Mouse (Mus musculus) stomach, embryonic 15.5 days (tissue): ENCODE measurements around the gene Cdh18. TPM values are rescaled to one million over a fixed set of nuclear protein-coding genes. Genes with fewer than 3 reads are reported as not detected.
"Not testable (repeated sequence)": the region's sequence is repeated elsewhere in the genome, so short reads cannot be mapped to it uniquely, and the experiment has no call there.

ENCODE experiments used
- ATAC-seq: fragments of 200-750 bp; cut with Nextera tagmentation; 2 replicates; pipeline ENCODE4 v1.8.0; 2017; ENCODE audit warnings: low read depth, moderate number of reproducible peaks, moderate TSS enrichment; ENCODE audit not compliant: insufficient read depth, low FRiP score
- H3K27ac ChIP-seq: fragments of 300-500 bp; sonication (generic); 2 replicates; pipeline ENCODE4 v1.5.1; 2015; ENCODE audit warnings: mild to moderate bottlenecking, inconsistent platforms
- H3K27me3 ChIP-seq: fragments of 300-500 bp; sonication (generic); replicated peaks from 2 replicates; pipeline ENCODE4 v1.6.1; 2015; ENCODE audit warnings: inconsistent platforms
- H3K36me3 ChIP-seq: fragments of 300-500 bp; sonication (generic); 2 replicates; pipeline ENCODE4 v1.6.1; 2015; ENCODE audit warnings: inconsistent platforms
- H3K4me1 ChIP-seq: fragments of 300-500 bp; sonication (generic); 2 replicates; pipeline ENCODE4 v1.6.1; 2015; ENCODE audit warnings: inconsistent platforms
- H3K4me2 ChIP-seq: fragments of 300-500 bp; sonication (generic); 2 replicates; pipeline ENCODE4 v1.6.1; 2015; ENCODE audit warnings: mild to moderate bottlenecking, inconsistent platforms
- H3K4me3 ChIP-seq: fragments of 300-500 bp; sonication (generic); replicated peaks from 2 replicates; pipeline ENCODE4 v1.5.1; 2015; ENCODE audit warnings: inconsistent platforms
- H3K9ac ChIP-seq: fragments of 300-500 bp; sonication (generic); 2 replicates; pipeline ENCODE4 v1.6.1; 2015; ENCODE audit warnings: inconsistent platforms
- H3K9me3 ChIP-seq: fragments of 300-500 bp; sonication (generic); 2 replicates; pipeline ENCODE4 v1.6.1; 2016; ENCODE audit warnings: inconsistent platforms
- WGBS: fragments of 180-500 bp; shearing (Covaris S2); methylation state at CpG from one replicate; pipeline ENCODE4 v1.1.7; 2015; 5-methylcytosine and 5-hydroxymethylcytosine counted together
- polyA plus RNA-seq: library from polyadenylated mRNA; unstranded; fragments of >200 nt; fragmentation: Nextera tagmentation; extraction: Ambion mirVana; gene quantifications from 2 replicates; pipeline ENCODE4 v1.2.1, GENCODE M21; 2015

The Cdh18 gene
- polyA plus RNA-seq: 1.8 and 2.1 TPM in 2 replicates

DNA sequence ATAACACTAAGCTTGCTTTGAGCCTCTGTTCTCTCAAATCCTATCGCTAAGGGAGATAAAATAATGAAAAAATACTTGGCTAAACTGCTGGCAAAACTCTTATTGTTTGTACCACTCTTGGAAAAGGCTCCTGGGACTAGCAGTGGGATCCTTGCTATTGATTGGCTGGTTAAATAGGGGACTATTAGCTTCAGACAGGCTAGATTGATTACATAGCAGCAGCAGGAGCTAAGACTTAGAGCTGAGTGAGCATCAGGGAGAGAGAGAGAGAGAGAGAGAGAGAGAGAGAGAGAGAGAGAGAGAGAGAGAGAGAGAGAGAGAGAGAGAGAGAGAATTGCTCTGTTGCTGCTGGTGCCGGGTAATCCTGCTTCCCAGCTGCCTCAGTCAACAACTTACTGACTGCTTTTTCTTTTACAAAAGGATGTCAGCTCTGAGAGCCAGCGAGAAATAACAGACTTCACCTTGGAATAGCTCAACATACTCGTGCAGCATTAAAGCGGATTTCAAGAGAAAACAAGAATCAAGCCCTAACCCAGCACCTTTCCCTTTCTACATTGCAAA is at the start of gene Cdh18:
TSS of gene Cdh18 (plus strand) at position 312 of the 561 bp plus-strand sequence.
- no peaks in the 10 kb centered on the region for H3K27me3 ChIP-seq
- H3K4me1 ChIP-seq: 0 out of 2 replicates have a peak, but pooled peaks cover 3% of the 10 kb centered on the region
- H3K36me3 ChIP-seq: no peaks in the 10 kb centered on the region
- H3K4me2 ChIP-seq: peak within 1 kb of the TSS; percentile 10; the same call in 1 of the 2 replicates
- WGBS: 41% methylated on average over 5 of the region's 5 CpGs
- H3K27ac ChIP-seq: no peak within 1 kb of the TSS
- no peaks in the 10 kb centered on the region for H3K9me3 ChIP-seq
- H3K4me3 ChIP-seq: no peak within 1 kb of the TSS
- no peak within 1 kb of the TSS for H3K9ac ChIP-seq
- ATAC-seq: no peak

DNA sequence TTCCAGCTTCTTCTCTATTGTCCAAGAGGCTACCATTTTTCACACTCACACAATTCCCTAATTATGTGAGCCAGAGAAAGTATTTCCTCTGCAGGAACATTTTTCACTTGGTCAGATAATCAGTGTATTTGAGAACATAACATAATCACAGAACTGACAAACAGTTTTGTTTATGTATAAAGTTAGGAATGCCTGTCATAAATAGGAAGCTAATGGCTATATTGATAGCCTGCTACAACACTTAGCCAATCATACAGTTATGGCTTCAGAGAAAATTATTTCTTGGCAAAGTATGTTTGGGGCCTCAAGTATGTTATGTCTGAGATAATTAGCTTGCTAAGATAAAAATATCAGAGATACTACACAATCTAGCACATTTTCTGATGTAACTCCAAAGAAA is 37.6 kb upstream of the Cdh18 start:
- Histone ChIP-seq H3K4me1 (no peaks in the 10 kb centered on the region), H3K9ac (no peak overlapping the region), H3K4me2 (no peak overlapping the region), H3K27me3 (no peaks in the 10 kb centered on the region), H3K9me3 (no peaks in the 10 kb centered on the region), H3K4me3 (no peak overlapping the region), H3K36me3 (no peaks in the 10 kb centered on the region), H3K27ac (no peak overlapping the region)
- ATAC-seq: no peak

DNA sequence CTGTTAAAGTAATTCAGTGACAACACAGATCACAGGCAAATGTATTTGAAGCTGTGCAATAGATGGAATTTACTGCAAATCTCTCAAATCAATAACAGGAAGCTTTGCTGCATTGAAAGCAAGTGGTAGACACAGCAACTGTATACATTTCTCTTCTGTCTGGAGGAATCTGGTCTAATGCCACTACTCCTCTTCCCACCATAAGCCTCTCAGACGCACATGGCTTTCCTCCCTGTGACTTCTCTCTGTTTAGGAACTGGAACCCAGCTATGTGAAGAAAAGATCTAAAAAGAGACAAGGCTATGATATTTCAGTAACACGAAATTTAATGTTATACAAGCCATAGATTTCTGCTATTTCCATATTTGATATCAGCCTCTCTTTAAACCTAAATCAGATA is 13.0 kb upstream of the Cdh18 start:
- no peak overlapping the region for H3K9ac ChIP-seq
- ATAC-seq: no peak
- WGBS: 60% methylated on average over 2 of the region's 2 CpGs
- no peaks in the 10 kb centered on the region for H3K36me3 ChIP-seq
- no peak overlapping the region for H3K4me3 ChIP-seq
- H3K4me2 ChIP-seq: no peak overlapping the region
- H3K4me1 ChIP-seq: no peaks in the 10 kb centered on the region
- no peaks in the 10 kb centered on the region for H3K27me3 ChIP-seq
- no peak overlapping the region for H3K27ac ChIP-seq
- no peaks in the 10 kb centered on the region for H3K9me3 ChIP-seq

DNA sequence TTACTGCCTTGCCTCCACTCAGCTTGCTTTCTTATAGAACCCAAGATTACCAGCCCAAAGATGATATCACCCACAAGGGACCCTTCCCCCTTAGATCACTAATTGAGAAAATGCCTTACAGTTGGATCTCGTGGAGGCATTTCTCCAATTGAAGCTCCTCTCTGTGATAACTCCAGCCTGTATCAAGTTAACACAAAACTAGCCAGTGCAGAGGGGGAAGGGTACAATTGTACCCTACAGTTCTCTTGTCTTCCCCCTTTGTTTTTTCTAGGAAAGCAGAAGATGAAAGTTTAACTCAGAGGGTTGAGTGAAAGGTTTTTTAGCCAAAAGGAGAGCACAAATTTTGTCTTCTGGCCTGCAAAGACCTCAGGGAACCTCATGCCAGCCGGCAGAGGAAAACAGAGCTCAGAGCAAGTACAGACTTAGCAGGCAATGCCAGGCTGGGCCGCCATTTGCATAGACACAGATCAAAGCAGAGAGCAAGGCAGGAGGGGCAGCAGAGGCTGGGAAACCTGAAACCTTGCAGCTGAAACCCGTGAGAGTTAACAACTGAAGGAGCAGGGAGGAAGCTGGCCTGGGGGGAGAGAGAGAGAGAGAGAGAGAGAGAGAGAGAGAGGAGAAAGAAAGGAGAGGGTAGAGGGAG is 29.3 kb downstream of the Cdh18 start:
- no peak overlapping the region for H3K4me3 ChIP-seq
- no peaks in the 10 kb centered on the region for H3K36me3 ChIP-seq
- no peak overlapping the region for H3K9ac ChIP-seq
- H3K4me1 ChIP-seq: no peaks in the 10 kb centered on the region
- H3K27me3 ChIP-seq: no peaks in the 10 kb centered on the region
- ATAC-seq: no peak
- H3K4me2 ChIP-seq: no peak overlapping the region
- H3K9me3 ChIP-seq: no peaks in the 10 kb centered on the region
- H3K27ac ChIP-seq: no peak overlapping the region
- 21% methylated on average over 4 of the region's 4 CpGs for WGBS

DNA sequence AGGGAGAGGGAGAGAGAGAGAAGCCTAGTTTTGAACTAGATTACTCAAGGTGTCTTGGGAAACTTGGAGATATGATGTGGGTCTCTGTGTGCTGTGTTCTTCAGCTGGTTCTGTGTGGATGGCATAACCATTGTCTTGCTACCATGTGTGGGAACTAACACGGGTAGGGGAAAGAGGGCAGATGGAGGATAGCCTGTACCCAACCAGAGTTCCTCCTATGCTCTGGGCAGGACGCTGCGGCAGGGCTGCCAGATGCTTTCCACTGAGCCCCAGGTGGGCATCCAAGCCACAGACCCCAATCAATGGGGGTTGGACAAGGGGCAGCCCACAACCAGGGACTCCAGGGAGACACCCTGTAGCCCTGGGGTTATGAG is 29.8 kb downstream of the Cdh18 start:
- H3K27ac ChIP-seq: no peak overlapping the region
- WGBS: 27% methylated on average over 3 of the region's 3 CpGs
- ATAC-seq: no peak

DNA sequence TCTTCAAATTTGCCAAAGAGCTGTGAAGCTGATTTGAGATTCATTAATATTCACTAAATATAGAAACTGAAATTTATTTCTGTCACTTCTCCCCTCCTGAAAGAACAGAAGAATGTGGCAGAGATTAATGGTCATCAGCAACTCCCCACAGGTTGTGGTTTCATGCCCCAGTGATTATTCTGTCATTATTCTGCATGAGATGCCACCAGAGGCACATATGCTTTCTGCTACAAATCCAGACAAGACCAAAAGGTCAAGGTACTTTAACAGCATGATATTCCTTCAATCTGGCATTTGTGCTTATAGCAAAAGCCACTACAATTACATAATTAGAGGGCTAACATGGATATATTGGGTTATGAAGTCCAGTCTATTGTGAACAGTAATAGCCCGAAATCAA is 35.8 kb downstream of the Cdh18 start:
- no peak overlapping the region for H3K4me2 ChIP-seq
- no peaks in the 10 kb centered on the region for H3K27me3 ChIP-seq
- no peaks in the 10 kb centered on the region for H3K4me1 ChIP-seq
- H3K4me3 ChIP-seq: no peak overlapping the region
- H3K9me3 ChIP-seq: no peaks in the 10 kb centered on the region
- no peak overlapping the region for H3K9ac ChIP-seq
- 86% methylated on average over 1 of the region's 1 CpGs for WGBS
- no peaks in the 10 kb centered on the region for H3K36me3 ChIP-seq
- no peak overlapping the region for H3K27ac ChIP-seq
- ATAC-seq: no peak

More for the DNA sequence above, 29.8 kb downstream of the Cdh18 start:
- Histone ChIP-seq H3K36me3 (no peaks in the 10 kb centered on the region), H3K4me2 (no peak overlapping the region), H3K4me1 (no peaks in the 10 kb centered on the region), H3K27me3 (no peaks in the 10 kb centered on the region), H3K9ac (no peak overlapping the region), H3K4me3 (no peak overlapping the region), H3K9me3 (no peaks in the 10 kb centered on the region)

DNA sequence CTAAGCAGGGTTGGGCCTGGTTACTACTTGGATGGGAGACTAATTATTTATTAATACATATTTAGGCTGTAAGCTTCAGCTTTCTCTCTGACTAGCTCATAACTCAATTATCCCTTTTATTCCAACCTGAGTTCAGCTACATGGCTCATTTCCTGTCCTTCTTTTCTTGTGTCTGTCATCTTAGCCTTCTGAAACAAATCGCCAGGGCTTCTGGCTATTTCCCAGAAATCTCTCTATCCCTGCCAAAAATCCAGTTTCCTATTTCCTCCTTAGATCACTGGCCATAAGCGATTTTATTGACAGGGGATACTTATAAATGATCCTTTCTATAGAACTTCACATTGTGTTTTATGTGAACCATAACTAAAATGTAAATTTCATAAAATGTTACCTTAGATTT is 167.6 kb downstream of the Cdh18 start:
- no peak overlapping the region for H3K4me2 ChIP-seq
- no peak for ATAC-seq
- 77% methylated on average over 2 of the region's 2 CpGs for WGBS
- H3K27ac ChIP-seq: no peak overlapping the region
- H3K4me1 ChIP-seq: no peaks in the 10 kb centered on the region
- no peaks in the 10 kb centered on the region for H3K9me3 ChIP-seq
- no peaks in the 10 kb centered on the region for H3K27me3 ChIP-seq
- no peak overlapping the region for H3K4me3 ChIP-seq
- no peak overlapping the region for H3K9ac ChIP-seq
- no peaks in the 10 kb centered on the region for H3K36me3 ChIP-seq

DNA sequence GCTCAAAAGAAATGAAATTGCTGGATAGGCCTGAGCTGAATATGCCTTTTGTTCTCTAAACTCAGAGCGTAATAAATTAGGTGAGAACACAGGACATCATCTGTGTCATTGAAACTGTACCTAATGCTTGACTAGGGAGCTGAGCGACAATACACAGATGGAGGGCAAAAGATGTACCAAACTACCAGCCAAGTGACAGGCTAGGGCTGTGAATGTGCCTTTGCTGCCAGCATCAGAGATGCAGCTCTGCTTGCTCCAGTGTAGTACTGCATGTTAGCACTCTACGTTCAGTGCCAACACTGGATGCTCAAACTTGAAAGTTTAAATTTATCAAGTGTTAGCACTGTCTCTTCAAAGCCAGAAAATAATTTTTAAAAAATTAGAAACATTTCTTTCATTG is 168.9 kb downstream of the Cdh18 start:
- Histone ChIP-seq H3K4me3 (no peak overlapping the region), H3K27me3 (no peaks in the 10 kb centered on the region), H3K27ac (no peak overlapping the region), H3K4me2 (no peak overlapping the region), H3K9me3 (no peaks in the 10 kb centered on the region), H3K4me1 (no peaks in the 10 kb centered on the region), H3K36me3 (no peaks in the 10 kb centered on the region), H3K9ac (no peak overlapping the region)
- no peak for ATAC-seq
- WGBS: 76% methylated on average over 3 of the region's 3 CpGs

DNA sequence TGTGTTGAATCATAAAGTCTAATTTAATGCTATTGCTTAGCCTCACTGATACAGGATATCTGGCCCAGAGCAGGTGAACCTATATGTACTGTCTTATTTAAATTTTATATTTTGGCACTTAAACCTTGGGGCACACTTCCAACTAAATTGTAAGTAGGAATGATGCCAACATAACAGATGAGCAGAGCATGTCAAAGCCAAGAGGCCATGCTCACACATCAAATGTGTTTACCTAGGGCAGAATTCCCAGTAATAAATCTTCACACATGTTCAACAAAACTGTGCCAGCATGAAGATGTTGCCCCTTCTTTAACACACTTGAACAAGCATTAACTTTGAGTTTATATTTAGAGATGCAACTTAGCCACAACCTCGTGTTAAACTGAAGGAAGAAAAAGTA is 177.8 kb downstream of the Cdh18 start:
- no peaks in the 10 kb centered on the region for H3K27me3 ChIP-seq
- H3K4me3 ChIP-seq: no peak overlapping the region
- no peaks in the 10 kb centered on the region for H3K36me3 ChIP-seq
- no peak overlapping the region for H3K4me2 ChIP-seq
- no peaks in the 10 kb centered on the region for H3K4me1 ChIP-seq
- H3K9me3 ChIP-seq: no peaks in the 10 kb centered on the region
- no peak overlapping the region for H3K9ac ChIP-seq
- ATAC-seq: no peak
- H3K27ac ChIP-seq: no peak overlapping the region
- 32% methylated on average over 1 of the region's 1 CpGs for WGBS

DNA sequence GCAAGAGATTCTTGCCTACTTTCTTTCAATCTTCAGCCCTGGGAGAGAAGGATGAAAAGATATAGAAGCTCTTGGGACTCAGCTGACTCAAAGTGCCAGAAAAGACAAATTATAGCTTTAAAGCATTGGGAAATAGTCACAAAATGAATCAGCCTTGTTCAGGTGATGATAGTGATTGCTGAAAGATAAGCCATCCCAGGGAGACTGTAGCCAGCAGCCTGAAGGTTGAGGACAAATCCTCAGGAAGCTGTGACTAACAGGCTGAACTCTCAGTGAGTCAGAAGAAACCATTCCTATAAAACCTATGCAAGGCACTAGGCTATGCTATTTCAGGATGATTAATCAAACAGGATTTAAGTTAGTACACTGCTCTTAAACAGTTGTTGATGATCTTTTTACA is 184.2 kb downstream of the Cdh18 start:
- Histone ChIP-seq H3K4me1 (no peaks in the 10 kb centered on the region), H3K9me3 (no peaks in the 10 kb centered on the region), H3K4me3 (no peak overlapping the region), H3K4me2 (no peak overlapping the region), H3K36me3 (no peaks in the 10 kb centered on the region), H3K27ac (no peak overlapping the region), H3K27me3 (no peaks in the 10 kb centered on the region), H3K9ac (no peak overlapping the region)
- no peak for ATAC-seq

DNA sequence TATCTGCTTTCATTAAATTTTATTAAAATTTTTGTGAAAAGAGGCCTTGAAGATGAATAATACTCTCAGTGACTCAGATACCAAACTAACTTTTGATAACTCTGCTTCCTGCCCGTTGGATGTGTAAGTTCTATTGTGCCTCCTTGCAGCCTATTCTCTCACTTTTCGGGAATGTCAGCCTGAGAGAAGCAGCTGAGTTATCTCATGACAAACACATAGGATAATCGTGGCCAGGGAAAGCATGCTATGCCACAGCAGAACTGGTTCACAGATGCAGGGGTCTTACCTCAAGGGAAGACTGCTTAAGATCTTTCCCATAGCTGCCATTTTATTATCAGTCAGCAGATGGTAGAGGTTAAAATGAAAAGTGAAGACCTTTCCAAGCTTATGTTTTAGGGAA is 187.3 kb downstream of the Cdh18 start:
- Histone ChIP-seq H3K4me2 (no peak overlapping the region), H3K27me3 (no peaks in the 10 kb centered on the region), H3K27ac (no peak overlapping the region), H3K9ac (no peak overlapping the region), H3K4me3 (no peak overlapping the region), H3K9me3 (no peaks in the 10 kb centered on the region), H3K4me1 (no peaks in the 10 kb centered on the region), H3K36me3 (no peaks in the 10 kb centered on the region)
- ATAC-seq: no peak
- WGBS: 47% methylated on average over 3 of the region's 3 CpGs

DNA sequence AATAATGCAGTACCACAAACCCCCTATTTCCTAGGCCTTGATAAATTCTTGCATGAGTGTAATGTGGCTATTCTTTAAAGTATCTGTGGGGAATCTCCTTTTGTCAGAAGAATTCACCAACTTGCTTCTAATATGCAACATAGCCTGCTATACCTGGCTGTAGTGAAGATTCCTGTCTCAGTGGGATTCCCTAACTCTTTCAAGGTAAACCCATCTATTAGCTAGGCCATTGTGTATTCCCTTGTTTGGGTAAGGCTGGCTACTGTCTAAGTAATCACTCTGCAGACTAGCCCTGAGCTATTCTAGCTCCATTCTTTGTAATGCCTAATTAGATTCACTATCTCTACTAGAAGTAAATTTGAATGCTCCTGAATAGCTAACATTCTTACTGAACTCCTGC is 212.4 kb downstream of the Cdh18 start:
- not testable (repeated sequence) for H3K27ac ChIP-seq, H3K27me3 ChIP-seq, H3K36me3 ChIP-seq, H3K4me3 ChIP-seq, H3K9me3 ChIP-seq, H3K9ac ChIP-seq, ATAC-seq, H3K4me1 ChIP-seq, H3K4me2 ChIP-seq

DNA sequence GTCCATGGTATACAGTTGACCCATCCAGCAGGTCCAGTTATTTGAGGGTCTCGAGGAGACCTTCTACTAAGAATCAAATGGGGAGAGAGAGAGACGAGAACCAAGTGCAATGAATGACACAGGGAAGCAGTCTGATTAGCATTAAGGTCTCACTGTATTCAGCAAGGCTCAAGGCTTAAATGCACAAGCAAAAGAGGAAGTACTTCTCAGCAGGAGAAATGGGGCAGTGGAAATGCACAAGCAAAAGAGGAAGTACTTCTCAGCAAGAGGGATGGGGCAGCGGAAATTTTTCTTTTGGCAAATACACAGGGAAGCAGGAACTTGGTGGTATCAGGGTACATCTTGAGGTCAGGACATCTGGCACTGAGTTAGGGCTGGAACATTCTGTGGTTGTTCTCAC is 217.8 kb downstream of the Cdh18 start:
- not testable (repeated sequence) for H3K4me1 ChIP-seq, H3K27ac ChIP-seq, H3K27me3 ChIP-seq, H3K9ac ChIP-seq, H3K9me3 ChIP-seq, ATAC-seq, H3K36me3 ChIP-seq, H3K4me3 ChIP-seq, H3K4me2 ChIP-seq
- 91% methylated on average over 3 of the region's 3 CpGs for WGBS
